Mouse (Mus musculus): Measurements from ENCODE around the gene Pik3c2g.

Gene Pik3c2g

GRCm38 (mm10) chr6:139841272-139841671, 254.3 kb downstream of the Pik3c2g start:
- in situ Hi-C loops (cut with MboI): no loop called here

- in situ Hi-C loops (cut with MboI): no loop called here
Measured at GRCm38 (mm10) chr6:139842626-139843025, 255.6 kb downstream of the Pik3c2g start.

- in situ Hi-C loops (cut with MboI): no loop called here
Measured at GRCm38 (mm10) chr6:139843531-139843930, 256.5 kb downstream of the Pik3c2g start.

GRCm38 (mm10) chr6:139846889-139847544, 260.0 kb downstream of the Pik3c2g start:
- in situ Hi-C loops (cut with MboI): no loop called here

- in situ Hi-C loops (cut with MboI): no loop called here
Measured at GRCm38 (mm10) chr6:139849931-139850330, 262.9 kb downstream of the Pik3c2g start.

GRCm38 (mm10) chr6:139851705-139852603, 264.9 kb downstream of the Pik3c2g start:
- in situ Hi-C loops (cut with MboI): no loop called here

GRCm38 (mm10) chr6:139852836-139853235, 265.8 kb downstream of the Pik3c2g start:
- in situ Hi-C loops (cut with MboI): no loop called here

GRCm38 (mm10) chr6:139860141-139860540, 273.1 kb downstream of the Pik3c2g start:
- in situ Hi-C loops (cut with MboI): no loop called here

GRCm38 (mm10) chr6:139861534-139861933, 274.5 kb downstream of the Pik3c2g start:
- in situ Hi-C loops (cut with MboI): no loop called here

- in situ Hi-C loops (cut with MboI): no loop called here
Measured at GRCm38 (mm10) chr6:139865059-139865673, 278.1 kb downstream of the Pik3c2g start.

GRCm38 (mm10) chr6:139874418-139875176, 287.6 kb downstream of the Pik3c2g start:
- in situ Hi-C loops (cut with MboI): no loop called here

GRCm38 (mm10) chr6:139876691-139877090, 289.7 kb downstream of the Pik3c2g start:
- in situ Hi-C loops (cut with MboI): no loop called here

GRCm38 (mm10) chr6:139877476-139878361, 290.7 kb downstream of the Pik3c2g start:
- in situ Hi-C loops (cut with MboI): no loop called here

- in situ Hi-C loops (cut with MboI): no loop called here
Measured at GRCm38 (mm10) chr6:139878362-139878696, 291.3 kb downstream of the Pik3c2g start.

- in situ Hi-C loops (cut with MboI): no loop called here
Measured at GRCm38 (mm10) chr6:139882076-139882475, 295.1 kb downstream of the Pik3c2g start.

GRCm38 (mm10) chr6:139887175-139887574, 300.2 kb downstream of the Pik3c2g start:
- in situ Hi-C loops (cut with MboI): no loop called here

GRCm38 (mm10) chr6:139895637-139896036, 308.6 kb downstream of the Pik3c2g start:
- in situ Hi-C loops (cut with MboI): no loop called here

GRCm38 (mm10) chr6:139899630-139900151, 312.7 kb downstream of the Pik3c2g start:
- in situ Hi-C loops (cut with MboI): no loop called here

GRCm38 (mm10) chr6:139901801-139902200, 314.8 kb downstream of the Pik3c2g start:
- in situ Hi-C loops (cut with MboI): no loop called here

GRCm38 (mm10) chr6:139907138-139907537, 320.1 kb downstream of the Pik3c2g start:
- in situ Hi-C loops (cut with MboI): no loop called here
